Mouse (Mus musculus): ENCODE results near the gene Gm43738. TPM values are rescaled to one million over a fixed set of nuclear protein-coding genes. Genes with fewer than 3 reads are reported as not detected.

Gm43738 gene
- not detected for polyA plus RNA-seq (2014; fragmentation: Illumina TruSeq; extraction: RNeasy Lipid Tissue Mini Kit (QIAGEN cat#74804))

DNA sequence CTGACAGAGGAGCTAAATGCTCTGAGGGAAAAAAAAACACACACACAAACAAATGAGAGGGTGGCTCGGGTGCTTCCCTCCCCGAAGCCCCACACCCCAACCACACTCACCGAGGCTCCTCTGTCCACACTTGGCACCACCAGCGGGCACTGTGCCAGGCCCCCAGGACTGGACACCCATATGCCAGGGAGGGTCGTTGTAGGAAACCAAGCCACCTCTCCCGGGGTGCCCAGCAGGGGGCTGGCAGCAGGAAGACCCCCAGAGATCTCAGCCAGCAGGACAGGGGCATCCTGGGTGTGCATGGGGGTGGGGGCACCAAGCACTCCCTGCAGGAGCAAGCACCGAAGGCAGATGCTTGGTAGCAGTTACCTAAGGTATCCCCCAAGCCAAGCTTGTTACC, at the start of gene Gm43738:
Gene Gm43738 (minus strand): TSS at position 289 of the 400 bp plus-strand sequence.

DNA sequence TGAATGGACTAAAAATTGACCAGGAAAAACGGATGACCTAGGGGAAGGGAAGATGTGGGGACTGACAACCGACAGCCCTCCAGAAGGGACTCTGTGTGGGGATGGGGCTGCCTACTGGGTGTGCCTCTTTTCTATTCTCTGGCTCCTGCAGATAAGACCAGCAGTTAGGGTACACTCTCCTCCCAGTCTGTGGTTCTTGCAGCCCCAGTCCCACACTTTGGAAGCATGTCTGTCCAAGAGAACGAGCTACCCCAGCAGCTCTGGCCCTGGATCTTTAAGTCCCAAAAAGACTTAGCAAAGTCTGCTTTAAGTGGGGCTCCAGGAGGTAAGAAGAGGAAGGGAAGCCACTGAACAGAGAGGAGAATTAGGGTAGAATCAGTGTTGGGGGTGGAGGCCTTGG, 35.1 kb upstream of the Gm43738 start, which contains the start of gene Pklr:
Gene Pklr (plus strand): TSS at position 185 of the 400 bp plus-strand sequence.

GRCm38 (mm10) chr3:89101812-89102494, 1.1 kb upstream of the Gm43738 start, which contains the start of gene Fdps:
Fdps (minus strand) TSS chr3:89101959.

DNA sequence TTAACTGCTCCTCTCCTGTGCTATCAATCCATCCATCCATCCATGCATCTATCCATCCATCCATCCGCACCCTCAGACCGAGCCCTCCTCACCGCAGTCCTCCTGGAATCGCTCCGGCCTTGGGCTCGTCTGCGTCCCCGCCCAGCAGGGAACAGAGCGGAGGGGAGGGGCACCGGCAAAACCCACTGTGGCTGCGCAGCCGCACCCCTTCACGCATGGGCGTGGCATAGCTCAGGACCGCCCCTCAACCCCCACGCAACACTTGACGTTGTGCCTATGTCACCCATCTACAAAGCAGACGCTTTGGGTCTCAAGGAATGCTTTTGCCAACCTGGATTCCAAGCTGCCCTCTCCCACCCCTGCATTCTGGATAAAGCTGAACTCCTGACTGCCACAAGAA, 7.7 kb downstream of the Gm43738 start, which contains the start of gene Rusc1:
Gene Rusc1 (minus strand): TSS at position 137 of the 400 bp plus-strand sequence.

Other genes starting within 250 kb of the Gm43738 start
- gene Msto1, start 187.1 kb downstream of the Gm43738 start, polyA plus RNA-seq (2014; fragmentation: Illumina TruSeq; extraction: RNeasy Lipid Tissue Mini Kit (QIAGEN cat#74804)), result 1.0 TPM
- 70.2 TPM for gene Ash1l, start 150.5 kb downstream of the Gm43738 start, polyA plus RNA-seq (2014; fragmentation: Illumina TruSeq; extraction: RNeasy Lipid Tissue Mini Kit (QIAGEN cat#74804))
- 97.1 TPM for gene Dap3, start 149.9 kb downstream of the Gm43738 start, polyA plus RNA-seq (2014; fragmentation: Illumina TruSeq; extraction: RNeasy Lipid Tissue Mini Kit (QIAGEN cat#74804))
- 4.6 TPM for gene Rusc1, start 7.8 kb downstream of the Gm43738 start, polyA plus RNA-seq (2014; fragmentation: Illumina TruSeq; extraction: RNeasy Lipid Tissue Mini Kit (QIAGEN cat#74804))
- gene Fdps, start 860 bp upstream of the Gm43738 start, polyA plus RNA-seq (2014; fragmentation: Illumina TruSeq; extraction: RNeasy Lipid Tissue Mini Kit (QIAGEN cat#74804)), result 19.0 TPM
- 0.48 TPM for gene Pklr, start 35.0 kb upstream of the Gm43738 start, polyA plus RNA-seq (2014; fragmentation: Illumina TruSeq; extraction: RNeasy Lipid Tissue Mini Kit (QIAGEN cat#74804))
- gene Hcn3, start 59.1 kb upstream of the Gm43738 start, polyA plus RNA-seq (2014; fragmentation: Illumina TruSeq; extraction: RNeasy Lipid Tissue Mini Kit (QIAGEN cat#74804)), result not detected
- 13.0 TPM for gene Clk2, start 63.7 kb upstream of the Gm43738 start, polyA plus RNA-seq (2014; fragmentation: Illumina TruSeq; extraction: RNeasy Lipid Tissue Mini Kit (QIAGEN cat#74804))
- 10.0 TPM for gene Scamp3, start 76.4 kb upstream of the Gm43738 start, polyA plus RNA-seq (2014; fragmentation: Illumina TruSeq; extraction: RNeasy Lipid Tissue Mini Kit (QIAGEN cat#74804))
- 0.48 TPM for gene Fam189b, start 82.0 kb upstream of the Gm43738 start, polyA plus RNA-seq (2014; fragmentation: Illumina TruSeq; extraction: RNeasy Lipid Tissue Mini Kit (QIAGEN cat#74804))
- 9.7 TPM for gene Gba, start 101.8 kb upstream of the Gm43738 start, polyA plus RNA-seq (2014; fragmentation: Illumina TruSeq; extraction: RNeasy Lipid Tissue Mini Kit (QIAGEN cat#74804))
- gene Thbs3, start 114.1 kb upstream of the Gm43738 start, polyA plus RNA-seq (2014; fragmentation: Illumina TruSeq; extraction: RNeasy Lipid Tissue Mini Kit (QIAGEN cat#74804)), result 0.57 TPM
- gene Mtx1, start 126.0 kb upstream of the Gm43738 start, polyA plus RNA-seq (2014; fragmentation: Illumina TruSeq; extraction: RNeasy Lipid Tissue Mini Kit (QIAGEN cat#74804)), result 26.7 TPM
- gene Muc1, start 128.0 kb upstream of the Gm43738 start, polyA plus RNA-seq (2014; fragmentation: Illumina TruSeq; extraction: RNeasy Lipid Tissue Mini Kit (QIAGEN cat#74804)), result 2.4 TPM
- 23.2 TPM for gene Krtcap2, start 144.9 kb upstream of the Gm43738 start, polyA plus RNA-seq (2014; fragmentation: Illumina TruSeq; extraction: RNeasy Lipid Tissue Mini Kit (QIAGEN cat#74804))
- gene Trim46, start 145.2 kb upstream of the Gm43738 start, polyA plus RNA-seq (2014; fragmentation: Illumina TruSeq; extraction: RNeasy Lipid Tissue Mini Kit (QIAGEN cat#74804)), result not detected
- not detected for gene Dpm3, start 158.3 kb upstream of the Gm43738 start, polyA plus RNA-seq (2014; fragmentation: Illumina TruSeq; extraction: RNeasy Lipid Tissue Mini Kit (QIAGEN cat#74804))
- 15.4 TPM for gene Slc50a1, start 169.5 kb upstream of the Gm43738 start, polyA plus RNA-seq (2014; fragmentation: Illumina TruSeq; extraction: RNeasy Lipid Tissue Mini Kit (QIAGEN cat#74804))
- 4.2 TPM for gene Efna1, start 180.0 kb upstream of the Gm43738 start, polyA plus RNA-seq (2014; fragmentation: Illumina TruSeq; extraction: RNeasy Lipid Tissue Mini Kit (QIAGEN cat#74804))
- gene Efna3, start 221.9 kb upstream of the Gm43738 start, polyA plus RNA-seq (2014; fragmentation: Illumina TruSeq; extraction: RNeasy Lipid Tissue Mini Kit (QIAGEN cat#74804)), result not detected
- not detected for gene Efna4, start 236.9 kb upstream of the Gm43738 start, polyA plus RNA-seq (2014; fragmentation: Illumina TruSeq; extraction: RNeasy Lipid Tissue Mini Kit (QIAGEN cat#74804))
- 5.8 TPM for gene Adam15, start 248.9 kb upstream of the Gm43738 start, polyA plus RNA-seq (2014; fragmentation: Illumina TruSeq; extraction: RNeasy Lipid Tissue Mini Kit (QIAGEN cat#74804))

All from ovary, adult 10 weeks (tissue).